Mouse (Mus musculus): ENCODE results near the gene Msl3l2.

- TF ChIP-seq CTCF (IDR thresholded peaks at IDR 0.05; ENCODE audit: control insufficient read depth, insufficient read depth, low read length) (no peak), POLR2A (IDR thresholded peaks at IDR 0.05; ENCODE audit: borderline replicate concordance, control insufficient read depth, low read depth, low read length) (no peak)
Measured at GRCm38 (mm10) chr10:56158207-56158606, 51.5 kb downstream of the Msl3l2 start.
